Mouse (Mus musculus): ENCODE data around the gene Zbtb34. TPM values are rescaled to one million over a fixed set of nuclear protein-coding genes. Genes with fewer than 3 reads are reported as not detected.

The Zbtb34 gene
- 3.7 and 4.6 TPM in 2 replicates for polyA plus RNA-seq (2012; rRNA removed)

GRCm38 (mm10) chr2:33430771-33431699, at the start of gene Zbtb34:
Gene Zbtb34 (minus strand): TSS chr2:33431324.

GRCm38 (mm10) chr2:33468466-33469097, 37.5 kb upstream of the Zbtb34 start, which contains the start of gene Zbtb43:
Gene Zbtb43 (minus strand): TSS chr2:33468559.

DNA sequence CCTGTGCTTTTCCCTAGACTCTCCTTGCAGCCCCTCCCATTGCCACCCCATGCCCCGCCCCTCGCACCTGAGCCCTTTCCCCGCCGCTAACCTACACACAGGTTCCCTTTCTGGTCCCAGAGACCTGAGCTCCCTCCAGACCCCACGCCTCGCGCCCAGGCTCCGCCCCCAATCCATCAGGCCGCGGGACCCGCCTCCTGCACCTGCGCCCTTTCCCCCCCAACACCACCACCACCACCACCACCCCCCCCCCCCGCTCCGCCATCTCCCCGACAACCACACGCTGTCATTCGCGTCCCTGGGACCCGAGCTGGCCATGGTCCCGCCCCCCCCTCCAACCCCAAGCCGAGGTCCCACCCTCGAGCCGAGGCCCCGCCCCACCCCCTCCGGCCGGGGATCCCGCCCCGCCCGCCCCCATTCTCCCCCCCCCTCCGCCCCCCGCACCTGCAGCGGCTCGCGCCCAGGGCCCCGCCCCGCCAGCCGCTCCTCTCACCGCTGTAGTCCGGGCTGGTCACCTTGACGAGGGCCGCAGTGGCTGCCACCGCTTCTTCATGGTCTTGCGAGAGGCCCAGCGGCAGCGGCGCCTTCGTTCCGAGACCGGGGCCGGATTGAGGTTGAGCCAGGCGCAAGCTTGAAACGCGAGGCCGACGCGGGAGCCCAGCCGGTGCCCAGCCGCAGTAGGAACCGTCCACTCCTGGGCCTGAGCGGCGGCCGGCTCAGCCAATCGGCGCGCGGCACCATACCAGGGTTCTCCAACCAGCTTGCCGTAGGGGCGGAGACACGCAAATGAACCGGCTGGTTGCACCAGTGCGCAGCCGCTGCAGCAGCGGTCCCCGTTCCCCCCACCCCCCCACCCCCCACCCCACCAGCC, 60.1 kb downstream of the Zbtb34 start, which contains the start of gene Ralgps1:
Gene Ralgps1, minus strand, starts transcription at position 710 of the 871 bp plus-strand sequence.

Other genes starting within 250 kb of the Zbtb34 start
- gene Angptl2, start 215.3 kb downstream of the Zbtb34 start, polyA plus RNA-seq (2012; rRNA removed) = 1.4 and 2.3 TPM in 2 replicates
- 0.68 and 0.80 TPM in 2 replicates for gene Ralgps1, start 59.8 kb downstream of the Zbtb34 start, polyA plus RNA-seq (2012; rRNA removed)
- gene Zbtb43, start 37.2 kb upstream of the Zbtb34 start, polyA plus RNA-seq (2012; rRNA removed) = 3.7 and 4.3 TPM in 2 replicates
- gene Lmx1b, start 209.2 kb upstream of the Zbtb34 start, polyA plus RNA-seq (2012; rRNA removed) = 0.01 and 0.07 TPM in 2 replicates

All from liver, embryonic 14 days (tissue).